Mouse (Mus musculus) heart, embryonic 10.5 days (tissue): ENCODE measurements around the gene Rfx5. TPM values are rescaled to one million over a fixed set of nuclear protein-coding genes. Genes with fewer than 3 reads are reported as not detected.
A peak's percentile ranks its signal among the peaks of the same experiment; 100 is the strongest.
"Not testable (repeated sequence)": the region's sequence is repeated elsewhere in the genome, so short reads cannot be mapped to it uniquely, and the experiment has no call there.

Experiments
- DNase-seq: peaks from one replicate; pipeline ENCODE4 v3.0.0-alpha.2; 2017; ENCODE audit warnings: low spot score
- H3K27ac ChIP-seq: fragments of 300-500 bp; sonication (generic); 2 replicates; pipeline ENCODE4 v1.5.1; 2016; ENCODE audit warnings: mild to moderate bottlenecking
- H3K27me3 ChIP-seq: fragments of 300-500 bp; sonication (generic); 2 replicates; pipeline ENCODE4 v1.6.1; 2016; ENCODE audit warnings: mild to moderate bottlenecking; ENCODE audit not compliant: poor library complexity, insufficient read depth, severe bottlenecking
- H3K36me3 ChIP-seq: fragments of 300-500 bp; sonication (generic); 2 replicates; pipeline ENCODE4 v1.6.1; 2016; ENCODE audit warnings: mild to moderate bottlenecking, moderate library complexity
- H3K4me1 ChIP-seq: fragments of 300-500 bp; sonication (generic); 2 replicates; pipeline ENCODE4 v1.6.1; 2016; ENCODE audit warnings: mild to moderate bottlenecking
- H3K4me3 ChIP-seq: fragments of 300-500 bp; sonication (generic); 2 replicates; pipeline ENCODE4 v1.5.1; 2016; ENCODE audit warnings: mild to moderate bottlenecking, moderate library complexity
- H3K9me3 ChIP-seq: fragments of 300-500 bp; sonication (generic); 2 replicates; pipeline ENCODE4 v1.6.1; 2016; ENCODE audit warnings: mild to moderate bottlenecking, moderate library complexity
- WGBS: fragments of 180-500 bp; shearing (Covaris S2); methylation state at CpG from one replicate; pipeline ENCODE4 v1.1.7; 2016; 5-methylcytosine and 5-hydroxymethylcytosine counted together
- polyA plus RNA-seq: library from polyadenylated mRNA; unstranded; fragments of >200 nt; fragmentation: Nextera tagmentation; extraction: Ambion mirVana; gene quantifications from 2 replicates; pipeline ENCODE4 v1.2.1, GENCODE M21; 2016

Gene Rfx5
- polyA plus RNA-seq, result 7.3 and 7.8 TPM in 2 replicates

- Histone ChIP-seq H3K27me3 (no peaks in the 10 kb centered on the region), H3K4me3 (peak within 1 kb of the TSS; percentile 90), H3K9me3 (no peaks in the 10 kb centered on the region), H3K36me3 (peaks cover 38% of the 10 kb centered on the region), H3K27ac (peak within 1 kb of the TSS; percentile 98), H3K4me1 (peaks cover 22% of the 10 kb centered on the region)
- WGBS, result under 1% methylated on average over 50 of the region's 50 CpGs
- DNase-seq, result peak; percentile 94
These were observed at the start of gene Rfx5 for GRCm38 (mm10) chr3:94953764-94954616. TSS of gene Rfx5 (plus strand) at chr3:94954075.

- H3K27me3 ChIP-seq, H3K36me3 ChIP-seq, H3K4me3 ChIP-seq, H3K4me1 ChIP-seq, H3K27ac ChIP-seq, DNase-seq, H3K9me3 ChIP-seq: not testable (repeated sequence)
- 55% methylated on average over 3 of the region's 3 CpGs for WGBS
These were observed 49.1 kb upstream of the Rfx5 start for GRCm38 (mm10) chr3:94904759-94905158.

GRCm38 (mm10) chr3:94906482-94906881 is 47.4 kb upstream of the Rfx5 start:
- 41% methylated on average over 1 of the region's 1 CpGs for WGBS
- no peaks in the 10 kb centered on the region for H3K9me3 ChIP-seq
- H3K4me1 ChIP-seq, result no peaks in the 10 kb centered on the region
- DNase-seq, result no peak
- H3K27ac ChIP-seq, result no peak overlapping the region
- H3K27me3 ChIP-seq, result no peaks in the 10 kb centered on the region
- H3K36me3 ChIP-seq, result no peaks in the 10 kb centered on the region
- no peak overlapping the region for H3K4me3 ChIP-seq

GRCm38 (mm10) chr3:94911050-94911693 is 42.7 kb upstream of the Rfx5 start:
- no peak overlapping the region for H3K27ac ChIP-seq
- H3K4me1 ChIP-seq, result no peaks in the 10 kb centered on the region
- WGBS, result 63% methylated on average over 2 of the region's 2 CpGs
- no peak for DNase-seq
- H3K27me3 ChIP-seq, result no peaks in the 10 kb centered on the region
- no peaks in the 10 kb centered on the region for H3K9me3 ChIP-seq
- no peaks in the 10 kb centered on the region for H3K36me3 ChIP-seq
- H3K4me3 ChIP-seq, result no peak overlapping the region

GRCm38 (mm10) chr3:94913801-94914200 is 40.1 kb upstream of the Rfx5 start:
- peaks cover 8% of the 10 kb centered on the region for H3K4me1 ChIP-seq
- no peak overlapping the region for H3K27ac ChIP-seq
- H3K27me3 ChIP-seq, result no peaks in the 10 kb centered on the region
- H3K36me3 ChIP-seq, result no peaks in the 10 kb centered on the region
- 70% methylated on average over 5 of the region's 5 CpGs for WGBS
- no peaks in the 10 kb centered on the region for H3K9me3 ChIP-seq
- no peak for DNase-seq
- H3K4me3 ChIP-seq, result no peak overlapping the region

- H3K4me3 ChIP-seq, result no peak overlapping the region
- H3K36me3 ChIP-seq, result no peaks in the 10 kb centered on the region
- no peak overlapping the region for H3K27ac ChIP-seq
- H3K27me3 ChIP-seq, result no peaks in the 10 kb centered on the region
- 88% methylated on average over 7 of the region's 7 CpGs for WGBS
- H3K4me1 ChIP-seq, result peaks cover 8% of the 10 kb centered on the region
- no peaks in the 10 kb centered on the region for H3K9me3 ChIP-seq
- no peak for DNase-seq
These were observed 37.8 kb upstream of the Rfx5 start for GRCm38 (mm10) chr3:94915903-94916741.

- H3K4me3 ChIP-seq, result no peak overlapping the region
- no peaks in the 10 kb centered on the region for H3K36me3 ChIP-seq
- peak; percentile 80 for DNase-seq
- H3K27ac ChIP-seq, result peak overlapping the region; percentile 69; the same call in 1 of the 2 replicates
- H3K27me3 ChIP-seq, result no peaks in the 10 kb centered on the region
- H3K4me1 ChIP-seq, result peaks cover 8% of the 10 kb centered on the region
- no peaks in the 10 kb centered on the region for H3K9me3 ChIP-seq
- WGBS, result 55% methylated on average over 14 of the region's 14 CpGs
These were observed 36.0 kb upstream of the Rfx5 start for GRCm38 (mm10) chr3:94917816-94918361.

GRCm38 (mm10) chr3:94918845-94919244 is 35.0 kb upstream of the Rfx5 start:
- H3K4me1 ChIP-seq, result peaks cover 8% of the 10 kb centered on the region
- DNase-seq, result no peak
- WGBS, result 77% methylated on average over 4 of the region's 4 CpGs
- H3K27me3 ChIP-seq, result no peaks in the 10 kb centered on the region
- no peaks in the 10 kb centered on the region for H3K36me3 ChIP-seq
- no peaks in the 10 kb centered on the region for H3K9me3 ChIP-seq
- no peak overlapping the region for H3K4me3 ChIP-seq
- H3K27ac ChIP-seq, result no peak overlapping the region

- H3K9me3 ChIP-seq, result no peaks in the 10 kb centered on the region
- no peak overlapping the region for H3K27ac ChIP-seq
- H3K4me1 ChIP-seq, result peaks cover 9% of the 10 kb centered on the region
- no peaks in the 10 kb centered on the region for H3K36me3 ChIP-seq
- 51% methylated on average over 3 of the region's 3 CpGs for WGBS
- no peak for DNase-seq
- H3K4me3 ChIP-seq, result no peak overlapping the region
- H3K27me3 ChIP-seq, result no peaks in the 10 kb centered on the region
These were observed 32.8 kb upstream of the Rfx5 start for GRCm38 (mm10) chr3:94921104-94921503.

- DNase-seq, result no peak
These were observed 31.5 kb upstream of the Rfx5 start for GRCm38 (mm10) chr3:94922333-94922732.

GRCm38 (mm10) chr3:94924688-94925087 is 29.2 kb upstream of the Rfx5 start:
- WGBS, result 59% methylated on average over 8 of the region's 8 CpGs
- no peaks in the 10 kb centered on the region for H3K9me3 ChIP-seq
- H3K4me3 ChIP-seq, result no peak overlapping the region
- H3K4me1 ChIP-seq, result 0 out of 2 replicates have a peak, but pooled peaks cover 3% of the 10 kb centered on the region
- no peaks in the 10 kb centered on the region for H3K36me3 ChIP-seq
- no peak overlapping the region for H3K27ac ChIP-seq
- H3K27me3 ChIP-seq, result no peaks in the 10 kb centered on the region
- DNase-seq, result no peak

More at GRCm38 (mm10) chr3:94922333-94922732, 31.5 kb upstream of the Rfx5 start:
- WGBS, result 64% methylated on average over 3 of the region's 3 CpGs
- H3K4me3 ChIP-seq, result no peak overlapping the region
- no peaks in the 10 kb centered on the region for H3K9me3 ChIP-seq
- H3K27ac ChIP-seq, result no peak overlapping the region
- H3K36me3 ChIP-seq, result no peaks in the 10 kb centered on the region
- no peaks in the 10 kb centered on the region for H3K27me3 ChIP-seq
- peaks cover 11% of the 10 kb centered on the region for H3K4me1 ChIP-seq

- H3K9me3 ChIP-seq, H3K36me3 ChIP-seq, H3K27me3 ChIP-seq, H3K27ac ChIP-seq, H3K4me3 ChIP-seq: not testable (repeated sequence)
- peaks cover 11% of the 10 kb centered on the region for H3K4me1 ChIP-seq
- DNase-seq, result peak; percentile 78
- WGBS, result 22% methylated on average over 4 of the region's 4 CpGs
These were observed 27.6 kb upstream of the Rfx5 start for GRCm38 (mm10) chr3:94926301-94926736.
